Mouse (Mus musculus): ENCODE data around the gene Snx30. TPM values are rescaled to one million over a fixed set of nuclear protein-coding genes. Genes with fewer than 3 reads are reported as not detected.

Snx30 gene
- total and polyA plus RNA-seq, 3 experiments = 4.2 to 8.6 TPM; not detected in 1

GRCm38 (mm10) chr4:59876570-59876969 is 70.9 kb downstream of the Snx30 start (continued):
- TF ChIP-seq USF1 (IDR thresholded peaks at IDR 0.05; ENCODE audit: low read depth, low read length) = no peak

GRCm38 (mm10) chr4:59877025-59877424 is 71.4 kb downstream of the Snx30 start:
- Histone ChIP-seq H3K9ac (ENCODE audit: control insufficient read depth, low read depth, low read length, poor library complexity, severe bottlenecking) (no peak overlapping the region), H3K79me2 (ENCODE audit: control insufficient read depth, insufficient read depth, low read length, poor library complexity) (no peaks in the 10 kb centered on the region), H3K4me3 (ENCODE audit: control insufficient read depth in 1 of 2, insufficient read depth in 1 of 2, low read depth in 2 of 2, low read length in 2 of 2) (no peak overlapping the region), H3K4me1 (ENCODE audit: control insufficient read depth in 1 of 2, insufficient read depth in 2 of 2, low read length in 2 of 2) (peaks cover 3 to 12% of the 10 kb centered on the region in 2 experiments), H3K27me3 (ENCODE audit: control insufficient read depth in 1 of 2, insufficient read depth in 2 of 2, low read length in 2 of 2) (no peaks in the 10 kb centered on the region), H3K27ac (ENCODE audit: control insufficient read depth, low read depth, low read length) (no peak overlapping the region), H3K9me3 (replicated peaks; ENCODE audit: insufficient read depth, low read length) (no peaks in the 10 kb centered on the region), H3K36me3 (ENCODE audit: control insufficient read depth in 1 of 2, insufficient read depth in 2 of 2, low read length in 2 of 2) (peaks cover 0 to 10% of the 10 kb centered on the region in 2 experiments; a peak in 3 of 4 replicates)
- TF ChIP-seq GABPA (IDR thresholded peaks at IDR 0.05; ENCODE audit: low read depth, low read length) (no peak), MYC (IDR thresholded peaks at IDR 0.05; ENCODE audit: low read depth, low read length) (no peak), TBP (IDR thresholded peaks at IDR 0.05; ENCODE audit: low read depth, low read length) (no peak), HCFC1 (IDR thresholded peaks at IDR 0.05; ENCODE audit: low read depth, low read length) (no peak), MAX (IDR thresholded peaks at IDR 0.05; ENCODE audit: low read length) (no peak), ETS1 (IDR thresholded peaks at IDR 0.05; ENCODE audit: low read depth, low read length) (no peak), CHD2 (IDR thresholded peaks at IDR 0.05; ENCODE audit: low read length) (no peak)
- DNase-seq (ENCODE audit: low read depth, low spot score) = no peak

DNA sequence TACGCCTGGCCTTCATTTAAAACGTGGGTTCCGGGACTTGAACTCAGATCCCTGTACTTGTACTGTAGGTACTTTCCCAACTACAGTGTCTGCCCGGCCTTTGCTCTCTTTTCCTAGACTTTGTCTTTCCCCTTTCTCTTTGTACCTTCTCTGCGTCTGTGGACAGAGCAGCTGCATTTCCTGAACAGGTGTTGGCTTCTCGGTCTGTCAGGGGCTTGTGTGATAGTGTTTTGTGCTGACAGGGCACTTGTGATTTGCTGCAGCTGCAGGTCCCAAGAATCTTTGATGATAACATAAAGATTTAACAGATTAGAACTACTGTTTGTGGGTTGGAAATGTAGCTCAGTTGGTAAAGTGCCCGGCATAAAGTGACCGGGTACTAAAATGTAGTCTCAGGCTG is 73.0 kb downstream of the Snx30 start:
- Histone ChIP-seq H3K27ac (ENCODE audit: control insufficient read depth, low read depth, low read length) (no peak overlapping the region), H3K79me2 (ENCODE audit: control insufficient read depth, insufficient read depth, low read length, poor library complexity) (no peaks in the 10 kb centered on the region), H3K4me1 (ENCODE audit: control insufficient read depth in 1 of 2, insufficient read depth in 2 of 2, low read length in 2 of 2) (peaks cover 0 to 9% of the 10 kb centered on the region in 2 experiments; a peak in 2 of 4 replicates), H3K36me3 (ENCODE audit: control insufficient read depth in 1 of 2, insufficient read depth in 2 of 2, low read length in 2 of 2) (peaks cover 0 to 2% of the 10 kb centered on the region in 2 experiments; a peak in 3 of 4 replicates), H3K4me3 (ENCODE audit: control insufficient read depth in 1 of 2, insufficient read depth in 1 of 2, low read depth in 2 of 2, low read length in 2 of 2) (no peak overlapping the region), H3K9me3 (replicated peaks; ENCODE audit: insufficient read depth, low read length) (no peaks in the 10 kb centered on the region), H3K27me3 (ENCODE audit: control insufficient read depth in 1 of 2, insufficient read depth in 2 of 2, low read length in 2 of 2) (no peaks in the 10 kb centered on the region), H3K9ac (ENCODE audit: control insufficient read depth, low read depth, low read length, poor library complexity, severe bottlenecking) (no peak overlapping the region)
- TF ChIP-seq ETS1 (IDR thresholded peaks at IDR 0.05; ENCODE audit: low read depth, low read length) (no peak), SIN3A (IDR thresholded peaks at IDR 0.05; ENCODE audit: low read length) (no peak), ZNF384 (IDR thresholded peaks at IDR 0.05; ENCODE audit: low read depth, low read length) (no peak), KAT2A (conservative IDR thresholded peaks at IDR 0.05; ENCODE audit: low read depth, low read length) (no peak), NRF1 (IDR thresholded peaks at IDR 0.05; ENCODE audit: insufficient read depth, low read depth, low read length, poor library complexity, severe bottlenecking) (no peak), POLR2A (IDR thresholded peaks at IDR 0.05; ENCODE audit: control insufficient read depth in 1 of 2, insufficient read depth in 1 of 2, low read depth in 1 of 2, low read length in 2 of 2, poor library complexity in 1 of 2) (no peak), POLR2AphosphoS2 (IDR thresholded peaks at IDR 0.05; ENCODE audit: low read length) (no peak), RCOR1 (IDR thresholded peaks at IDR 0.05; ENCODE audit: low read depth, low read length) (no peak)
- no peak for DNase-seq (ENCODE audit: low read depth, low spot score)

All from MEL (cell line).